19 mouse cellular contexts compared by ENCODE assay signal in genomic region chr17:86685263-86685662, GRCm38 (mm10).
"Had no signal": no experiment of that assay in that cellular context is flagged by ENCODE, and none has a peak within 500 bp of the region (broad histone marks: within the 10 kb centered on the region; RNA-seq: fewer than 3 reads in every experiment).

No protein-coding gene starts in this region.

- H3K4me2 ChIP-seq: liver, embryonic 13.5 days; midbrain, embryonic 13.5 days; neural tube, embryonic 12.5 days; neural tube, embryonic 15.5 days had no signal

- H3K4me3 ChIP-seq: left cerebral cortex, adult 2 months; liver, embryonic 13.5 days; megakaryocyte, embryonic 14.5 days; midbrain, embryonic 10.5 days; midbrain, embryonic 13.5 days; neural tube, embryonic 12.5 days; neural tube, embryonic 15.5 days had no signal

- H3K9ac ChIP-seq: liver, embryonic 13.5 days; midbrain, embryonic 13.5 days; neural tube, embryonic 12.5 days; neural tube, embryonic 15.5 days had no signal

- H3K4me1 ChIP-seq: liver, embryonic 13.5 days; megakaryocyte, embryonic 14.5 days; midbrain, embryonic 10.5 days; midbrain, embryonic 13.5 days; neural tube, embryonic 12.5 days; neural tube, embryonic 15.5 days had no signal

- H3K36me3 ChIP-seq: liver, embryonic 13.5 days; midbrain, embryonic 10.5 days; midbrain, embryonic 13.5 days; neural tube, embryonic 12.5 days; neural tube, embryonic 15.5 days had no signal

- ATAC-seq: midbrain, embryonic 13.5 days had no signal

- H3K27me3 ChIP-seq: liver, embryonic 13.5 days; midbrain, embryonic 13.5 days; neural tube, embryonic 12.5 days; neural tube, embryonic 15.5 days had no signal

- H3K27ac ChIP-seq: kidney, postnatal 0 days; left cerebral cortex, adult 2 months; liver, embryonic 13.5 days; midbrain, embryonic 10.5 days; midbrain, embryonic 13.5 days; neural tube, embryonic 12.5 days; neural tube, embryonic 15.5 days; stomach, postnatal 0 days had no signal

- H3K9me3 ChIP-seq: liver, embryonic 13.5 days; midbrain, embryonic 10.5 days; midbrain, embryonic 13.5 days; neural tube, embryonic 12.5 days; neural tube, embryonic 15.5 days had no signal

- DNase-seq: kidney, adult 2 months; kidney, postnatal 36 days; layer of hippocampus, postnatal 36 days; liver, embryonic 13.5 days; lung, adult 2 months; lung, postnatal 14 days; lung, postnatal 4 days; right cerebral cortex, adult 18-20 months; right cerebral cortex, postnatal 14 days; right cerebral cortex, postnatal 4 days; thymus, postnatal 25 days had no signal
